Comparison of ENCODE assay signal across 19 mouse cellular contexts in the genomic region with DNA sequence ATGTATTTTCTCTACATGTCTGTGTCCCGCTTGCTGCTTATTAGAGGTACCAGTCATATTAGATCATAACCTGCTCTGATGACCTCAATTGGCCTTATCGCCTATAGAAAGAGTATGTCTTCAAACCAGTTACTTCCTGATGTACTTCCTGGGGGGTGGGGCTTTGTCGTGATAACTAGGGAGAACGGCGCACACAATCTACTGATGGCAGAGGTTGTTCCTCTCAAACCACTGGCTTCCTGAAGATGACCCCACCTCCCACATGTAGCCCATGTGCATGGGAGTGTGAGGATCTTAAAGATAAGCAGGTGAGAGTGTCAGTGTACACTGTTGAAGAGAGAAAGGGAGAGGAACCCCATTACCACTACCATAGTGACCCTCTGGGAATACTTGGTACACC.
DNase-seq lines count a peak whose midpoint lies in the region; ATAC-seq and TF ChIP-seq lines count a peak whose summit lies in the region.
"Had no signal": no experiment of that assay in that cellular context is flagged by ENCODE, and none has a peak within 500 bp of the region (broad histone marks: within the 10 kb centered on the region; RNA-seq: fewer than 3 reads in every experiment).

No protein-coding gene starts in this region.

- no peaks in the 10 kb centered on the region for H3K36me3 ChIP-seq in liver, postnatal 0 days (replicated peaks; ENCODE audit: insufficient read depth, low read length)
- H3K36me3 ChIP-seq in liver, embryonic 11.5 days (ENCODE audit: control insufficient read depth, insufficient read depth, low read length), result no peaks in the 10 kb centered on the region
- no peaks in the 10 kb centered on the region for H3K36me3 ChIP-seq in limb, embryonic 10.5 days
- H3K36me3 ChIP-seq: embryonic facial prominence, embryonic 13.5 days; forebrain, embryonic 12.5 days; heart, embryonic 13.5 days; hindbrain, embryonic 13.5 days had no signal

- no peaks in the 10 kb centered on the region for H3K27me3 ChIP-seq in liver, postnatal 0 days (ENCODE audit: insufficient read depth, low read length)
- H3K27me3 ChIP-seq in liver, embryonic 11.5 days (replicated peaks; ENCODE audit: control insufficient read depth, insufficient read depth, low read length), result no peaks in the 10 kb centered on the region
- no peaks in the 10 kb centered on the region for H3K27me3 ChIP-seq in limb, embryonic 10.5 days (ENCODE audit: low read depth, poor library complexity, severe bottlenecking)
- H3K27me3 ChIP-seq: embryonic facial prominence, embryonic 13.5 days; forebrain, embryonic 12.5 days; heart, embryonic 13.5 days; hindbrain, embryonic 13.5 days had no signal

- TF ChIP-seq EP300 in liver, postnatal 0 days (IDR thresholded peaks at IDR 0.05; ENCODE audit: low read depth), result no peak

- H3K9me3 ChIP-seq in liver, postnatal 0 days (ENCODE audit: low read length), result no peaks in the 10 kb centered on the region
- no peaks in the 10 kb centered on the region for H3K9me3 ChIP-seq in liver, embryonic 11.5 days (ENCODE audit: control insufficient read depth, low read length)
- no peaks in the 10 kb centered on the region for H3K9me3 ChIP-seq in limb, embryonic 10.5 days (replicated peaks)
- H3K9me3 ChIP-seq: embryonic facial prominence, embryonic 13.5 days; forebrain, embryonic 12.5 days; heart, embryonic 13.5 days; hindbrain, embryonic 13.5 days had no signal

- H3K27ac ChIP-seq in liver, postnatal 0 days (ENCODE audit: low read depth), result no peak overlapping the region
- no peak overlapping the region for H3K27ac ChIP-seq in liver, embryonic 11.5 days (ENCODE audit: low read depth, low read length)
- H3K27ac ChIP-seq in limb, embryonic 10.5 days, result no peak overlapping the region
- H3K27ac ChIP-seq: embryonic facial prominence, embryonic 13.5 days; forebrain, embryonic 12.5 days; heart, embryonic 13.5 days; hindbrain, embryonic 13.5 days; hindbrain, postnatal 0 days had no signal

- no peak for ATAC-seq in liver, postnatal 0 days
- ATAC-seq in liver, embryonic 11.5 days (replicated peaks; ENCODE audit: low FRiP score), result peak; percentile 33; the same call in 1 of the 2 replicates
- peak; percentile 54 for ATAC-seq in megakaryocyte progenitor cell, adult 5-6 weeks (replicated peaks; ENCODE audit: poor library complexity)
- ATAC-seq: forebrain, embryonic 16.5 days; hindbrain, postnatal 0 days had no signal

- TF ChIP-seq CTCF in liver, postnatal 0 days (IDR thresholded peaks at IDR 0.05; ENCODE audit: low read depth), result no peak

- H3K4me1 ChIP-seq in liver, postnatal 0 days (ENCODE audit: insufficient read depth), result peaks cover 11% of the 10 kb centered on the region
- H3K4me1 ChIP-seq in liver, embryonic 11.5 days (replicated peaks; ENCODE audit: control insufficient read depth, insufficient read depth, low read length), result no peaks in the 10 kb centered on the region
- H3K4me1 ChIP-seq in limb, embryonic 10.5 days, result 0 out of 2 replicates have a peak, but pooled peaks cover 7% of the 10 kb centered on the region
- H3K4me1 ChIP-seq: forebrain, embryonic 12.5 days; hindbrain, embryonic 13.5 days had no signal

- H3K9ac ChIP-seq in liver, postnatal 0 days (replicated peaks), result no peak overlapping the region
- no peak overlapping the region for H3K9ac ChIP-seq in liver, embryonic 11.5 days (ENCODE audit: low read depth, low read length)
- H3K9ac ChIP-seq: embryonic facial prominence, embryonic 13.5 days; forebrain, embryonic 12.5 days; heart, embryonic 13.5 days; hindbrain, embryonic 13.5 days had no signal

- no peak overlapping the region for H3K4me2 ChIP-seq in liver, postnatal 0 days (ENCODE audit: low read depth, low read length)
- H3K4me2 ChIP-seq in liver, embryonic 11.5 days, result no peak overlapping the region
- H3K4me2 ChIP-seq: embryonic facial prominence, embryonic 13.5 days; forebrain, embryonic 12.5 days; heart, embryonic 13.5 days; hindbrain, embryonic 13.5 days had no signal

- DNase-seq in liver, result peak; percentile 14
- DNase-seq in liver, postnatal 0 days, result no peak
- no peak for DNase-seq in liver, embryonic 11.5 days (ENCODE audit: low spot score)
- DNase-seq in yolk sac, embryonic 10.5 days (ENCODE audit: low spot score), result no peak
- no peak for DNase-seq in limb, embryonic 10.5 days (ENCODE audit: low spot score)
- no peak for DNase-seq in B cell, adult 2 months
- DNase-seq: adrenal gland, adult 8-10 months; adrenal gland, postnatal 36 days; cerebellum, adult 8-10 months; cerebellum, postnatal 25 days; gastrocnemius, postnatal 10 days; heart, postnatal 36 days had no signal

- WGBS in liver, postnatal 0 days (ENCODE audit: insufficient replicate concordance), result 33% methylated on average over 5 of the region's 5 CpGs
- WGBS in liver, embryonic 11.5 days, result 41% methylated on average over 5 of the region's 5 CpGs
- 94% methylated on average over 5 of the region's 5 CpGs for WGBS in limb, embryonic 10.5 days

- H3K4me3 ChIP-seq in liver, postnatal 0 days (ENCODE audit: low read depth, low read length), result no peak overlapping the region
- no peak overlapping the region for H3K4me3 ChIP-seq in liver, embryonic 11.5 days (ENCODE audit: low read depth, low read length)
- H3K4me3 ChIP-seq in limb, embryonic 10.5 days, result no peak overlapping the region
- H3K4me3 ChIP-seq: embryonic facial prominence, embryonic 13.5 days; forebrain, embryonic 12.5 days; heart, embryonic 13.5 days; hindbrain, embryonic 13.5 days had no signal
